Mouse (Mus musculus) small intestine, adult 10 weeks (tissue): ENCODE data around the gene Olig2. TPM values are rescaled to one million over a fixed set of nuclear protein-coding genes. Genes with fewer than 3 reads are reported as not detected.

ENCODE experiments used
- polyA plus RNA-seq: library from polyadenylated mRNA; stranded (reverse); fragments of 350-450 nt; fragmentation: Illumina TruSeq; extraction: RNeasy Lipid Tissue Mini Kit (QIAGEN cat#74804); gene quantifications from one replicate; pipeline ENCODE4 v1.2.3, GENCODE M21; 2014; ENCODE audit warnings: low replicate concordance

The Olig2 gene
- polyA plus RNA-seq: not detected

GRCm38 (mm10) chr16:91225233-91226037 is at the start of gene Olig2:
TSS of gene Olig2 (plus strand) at chr16:91225457.

GRCm38 (mm10) chr16:91269468-91270211 is 44.4 kb downstream of the Olig2 start, which contains the start of gene Olig1:
TSS of gene Olig1 (plus strand) at chr16:91269772.

Other genes starting within 250 kb of the Olig2 start
- gene Synj1, start 214.1 kb upstream of the Olig2 start, polyA plus RNA-seq: 43.0 TPM
- 169 TPM for gene Paxbp1, start 180.9 kb upstream of the Olig2 start, polyA plus RNA-seq
- gene 4932438H23Rik, start 130.3 kb upstream of the Olig2 start, polyA plus RNA-seq: 2.0 TPM
- gene Olig1, start 44.3 kb downstream of the Olig2 start, polyA plus RNA-seq: not detected
- gene Ifnar2, start 147.3 kb downstream of the Olig2 start, polyA plus RNA-seq: 83.9 TPM
- not detected for gene Gm21970, start 166.3 kb downstream of the Olig2 start, polyA plus RNA-seq
- gene Il10rb, start 180.7 kb downstream of the Olig2 start, polyA plus RNA-seq: 95.2 TPM